Mouse (Mus musculus) C2C12 (cell line): ENCODE data around the gene Scaf1. TPM values are rescaled to one million over a fixed set of nuclear protein-coding genes. Genes with fewer than 3 reads are reported as not detected.

Experiments used
- H3K27me3 ChIP-seq: one replicate; pipeline ENCODE4 v1.6.1; 2011; ENCODE audit not compliant: control insufficient read depth, insufficient read depth, insufficient read length
- H3K36me3 ChIP-seq: one replicate; pipeline ENCODE4 v1.6.1; 2011; ENCODE audit not compliant: control insufficient read depth, insufficient read depth
- H3K4me3 ChIP-seq: one replicate; pipeline ENCODE4 v1.5.1; 2011; ENCODE audit warnings: mild to moderate bottlenecking, control low read depth; ENCODE audit not compliant: poor library complexity, insufficient read depth, severe bottlenecking
- H3K79me2 ChIP-seq: one replicate; pipeline ENCODE4 v1.6.1; 2011; ENCODE audit not compliant: control insufficient read depth, insufficient read depth
- H3K79me3 ChIP-seq: one replicate; pipeline ENCODE4 v1.6.1; 2011; ENCODE audit warnings: low read depth, control low read depth
- H3ac ChIP-seq: one replicate; pipeline ENCODE3; 2011; ENCODE audit warnings: low read depth; ENCODE audit not compliant: control insufficient read depth, insufficient read length
- CEBPB ChIP-seq: IDR thresholded peaks from one replicate; pipeline ENCODE4 v1.6.1; 2011; ENCODE audit warnings: low read depth, mild to moderate bottlenecking, control low read depth, moderate library complexity
- CTCF ChIP-seq: IDR thresholded peaks from one replicate; pipeline ENCODE4 v1.5.1; 2011; ENCODE audit not compliant: control insufficient read depth, insufficient read depth, insufficient read length
- FOSL1 ChIP-seq: IDR thresholded peaks from one replicate; pipeline ENCODE4 v1.8.0; 2011; ENCODE audit warnings: mild to moderate bottlenecking, low read length; ENCODE audit not compliant: poor library complexity, insufficient read depth, severe bottlenecking
- MAX ChIP-seq: IDR thresholded peaks from one replicate; pipeline ENCODE4 v1.6.1; 2011; ENCODE audit warnings: mild to moderate bottlenecking, control low read depth
- MYOD1 ChIP-seq: IDR thresholded peaks from one replicate; pipeline ENCODE4 v1.6.1; 2011; ENCODE audit warnings: low read depth; ENCODE audit not compliant: control insufficient read depth, insufficient read length
- MYOG ChIP-seq: IDR thresholded peaks from one replicate; pipeline ENCODE4 v1.6.1; 2011; ENCODE audit not compliant: control insufficient read depth, insufficient read length; ENCODE audit errors: extremely low read depth
- USF1 ChIP-seq: IDR thresholded peaks from one replicate; pipeline ENCODE4 v1.6.1; 2011; ENCODE audit warnings: low read depth, mild to moderate bottlenecking, control low read depth, moderate library complexity
- polyA plus RNA-seq: library from polyadenylated mRNA; unstranded; fragments of >200 nt; fragmentation: generic; extraction: Trizol; gene quantifications from one replicate; pipeline ENCODE4 v1.2.1, GENCODE M21; 2012; ENCODE audit warnings: missing spikeins

Gene Scaf1
- polyA plus RNA-seq, 1 experiment = 58.4 TPM

DNA sequence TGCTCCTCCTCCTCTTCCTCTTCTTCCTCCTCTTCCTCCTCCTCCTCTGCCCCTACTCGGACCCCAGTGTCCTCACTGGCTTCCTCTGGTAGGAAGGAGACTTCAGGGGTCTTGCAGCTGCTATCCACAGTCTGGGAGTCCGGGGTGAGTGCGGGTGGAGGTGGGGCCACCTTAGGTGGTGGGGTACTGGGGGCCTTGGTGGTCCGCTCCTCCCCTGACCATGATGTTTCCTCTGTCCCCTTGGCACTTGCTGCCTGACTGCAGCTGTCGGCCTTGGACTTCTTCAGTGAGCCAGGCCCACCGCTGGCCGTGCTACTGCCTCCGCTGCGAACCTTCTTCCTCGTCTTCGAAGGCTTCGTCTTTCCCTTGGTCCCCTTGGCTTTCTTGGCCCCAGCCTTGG is 9.7 kb downstream of the Scaf1 start:
- Histone ChIP-seq H3ac (no peak overlapping the region), H3K36me3 (peaks cover 42% of the 10 kb centered on the region), H3K4me3 (no peak overlapping the region), H3K79me2 (peaks cover 35% of the 10 kb centered on the region), H3K79me3 (peaks cover 7% of the 10 kb centered on the region), H3K27me3 (no peaks in the 10 kb centered on the region)
- TF ChIP-seq MYOG = no peak
- no peak for TF ChIP-seq USF1
- TF ChIP-seq CTCF = no peak

DNA sequence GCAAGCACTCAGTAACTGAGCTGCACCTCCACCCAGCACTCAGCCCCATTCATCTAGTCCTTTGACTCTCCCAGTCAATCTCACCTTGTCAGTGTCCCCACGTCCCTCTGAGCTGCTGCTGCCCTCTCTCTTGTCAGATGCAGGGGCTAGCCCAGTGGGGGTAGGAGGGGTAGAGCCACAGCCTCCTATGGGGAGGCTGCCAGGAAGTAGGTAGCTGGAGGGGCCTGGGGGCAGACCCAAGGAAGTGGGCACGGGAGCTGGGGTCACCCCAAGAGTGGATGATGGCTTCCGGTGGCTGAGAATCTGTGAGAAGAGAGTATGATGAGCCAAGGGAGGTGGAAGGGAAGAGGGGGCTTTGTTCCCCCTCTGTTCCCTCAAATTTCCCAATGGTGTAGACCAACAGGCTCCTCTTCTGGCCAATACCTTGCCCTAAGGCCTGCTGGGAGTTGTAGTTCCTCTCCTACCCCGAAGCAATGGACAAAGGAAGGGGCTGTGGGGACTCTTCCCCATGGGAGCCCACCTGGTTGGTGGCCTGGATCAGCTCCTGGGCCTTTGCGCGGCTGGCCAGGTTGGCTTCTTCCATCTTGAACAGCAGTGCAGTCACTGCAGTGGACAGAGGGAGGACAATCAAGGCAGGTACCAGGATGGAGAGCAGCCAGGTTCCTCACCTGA is 10.7 kb downstream of the Scaf1 start:
- TF ChIP-seq FOSL1 = no peak
- no peak for TF ChIP-seq MYOG
- no peak for TF ChIP-seq USF1
- TF ChIP-seq MAX = no peak
- TF ChIP-seq CEBPB = no peak
- TF ChIP-seq MYOD1 = no peak
- no peak for TF ChIP-seq CTCF
- H3K4me3 ChIP-seq = no peak overlapping the region
- H3K27me3 ChIP-seq = no peaks in the 10 kb centered on the region
- peaks cover 44% of the 10 kb centered on the region for H3K36me3 ChIP-seq
- H3K79me3 ChIP-seq = peaks cover 7% of the 10 kb centered on the region
- no peak overlapping the region for H3ac ChIP-seq
- peaks cover 31% of the 10 kb centered on the region for H3K79me2 ChIP-seq

DNA sequence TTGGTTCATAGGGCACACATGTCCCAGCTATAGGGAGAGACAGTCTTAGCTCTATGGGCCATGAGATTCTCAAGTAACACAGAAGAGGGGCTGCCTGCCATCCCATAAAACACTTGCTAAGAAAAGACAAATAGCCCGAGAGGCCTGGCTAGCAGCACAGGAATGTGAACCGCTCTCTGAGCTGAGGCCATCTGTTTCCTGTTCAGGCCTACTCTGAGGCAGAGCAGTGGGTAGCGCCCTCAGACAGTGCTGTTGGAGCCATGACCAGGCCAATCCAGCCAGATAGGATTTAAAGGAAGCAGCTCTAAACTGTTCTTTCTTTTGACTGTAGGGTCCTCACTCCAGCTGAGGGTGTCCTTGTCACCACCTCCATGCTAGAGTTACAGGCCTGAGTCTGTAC is 11.6 kb downstream of the Scaf1 start:
- TF ChIP-seq MYOD1 (no peak), MYOG (no peak), FOSL1 (no peak), USF1 (no peak), CEBPB (no peak), MAX (no peak), CTCF (no peak)
- peaks cover 8% of the 10 kb centered on the region for H3K79me3 ChIP-seq
- H3ac ChIP-seq = no peak overlapping the region
- H3K27me3 ChIP-seq = no peaks in the 10 kb centered on the region
- peaks cover 43% of the 10 kb centered on the region for H3K36me3 ChIP-seq
- H3K4me3 ChIP-seq = no peak overlapping the region
- peaks cover 31% of the 10 kb centered on the region for H3K79me2 ChIP-seq

DNA sequence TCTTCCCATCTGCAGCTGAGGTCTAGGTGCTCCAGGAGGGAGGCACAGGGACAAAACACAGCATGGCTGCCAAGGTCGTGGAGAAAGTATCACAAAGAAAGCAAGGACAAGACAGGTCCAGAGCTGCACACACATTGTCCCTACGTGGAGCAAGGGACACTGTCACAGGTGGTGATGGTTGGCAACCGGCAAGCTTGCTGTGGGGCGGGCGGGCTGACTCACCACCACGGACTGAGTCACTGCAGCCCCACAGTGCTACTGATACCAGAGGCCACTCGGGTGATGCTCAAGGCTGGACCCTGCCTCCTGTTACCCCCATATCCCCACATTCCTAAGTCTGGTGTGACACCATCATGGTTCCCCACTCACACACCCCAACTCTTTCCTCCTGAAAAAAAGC is 13.7 kb downstream of the Scaf1 start:
- H3K27me3 ChIP-seq = no peaks in the 10 kb centered on the region
- H3K79me2 ChIP-seq = peaks cover 42% of the 10 kb centered on the region
- H3K4me3 ChIP-seq = no peak overlapping the region
- TF ChIP-seq USF1 (no peak), CTCF (no peak), MAX (no peak), CEBPB (no peak), FOSL1 (peak; percentile 5), MYOG (no peak), MYOD1 (peak; percentile 52)
- no peak overlapping the region for H3ac ChIP-seq
- peaks cover 41% of the 10 kb centered on the region for H3K36me3 ChIP-seq
- peaks cover 13% of the 10 kb centered on the region for H3K79me3 ChIP-seq

DNA sequence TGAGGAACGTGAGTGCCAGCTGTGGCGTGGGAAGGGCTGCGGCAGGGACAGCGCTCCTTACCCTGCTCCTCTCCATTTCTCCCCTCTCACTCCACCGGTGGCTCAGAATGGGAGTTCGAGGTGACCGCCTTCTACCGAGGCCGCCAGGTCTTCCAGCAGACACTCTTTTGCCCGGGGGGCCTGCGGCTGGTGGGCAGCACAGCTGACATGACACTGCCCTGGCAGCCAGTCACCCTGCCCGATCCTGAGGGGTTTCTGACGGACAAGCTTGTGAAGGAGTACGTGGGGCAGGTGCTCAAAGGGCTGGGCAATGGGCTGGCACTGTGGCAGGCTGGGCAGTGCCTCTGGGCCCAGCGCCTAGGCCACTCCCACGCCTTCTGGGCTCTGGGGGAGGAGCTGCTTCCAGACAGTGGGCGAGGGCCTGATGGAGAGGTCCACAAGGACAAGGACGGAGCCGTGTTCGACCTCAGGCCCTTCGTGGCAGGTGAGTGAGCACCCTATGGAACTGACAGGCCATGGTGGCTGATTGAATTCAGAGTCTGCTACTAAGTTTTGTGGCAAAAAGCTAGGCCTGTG is 15.5 kb downstream of the Scaf1 start:
- Histone ChIP-seq H3K36me3 (peaks cover 41% of the 10 kb centered on the region), H3K27me3 (no peaks in the 10 kb centered on the region), H3K79me3 (peaks cover 20% of the 10 kb centered on the region), H3K4me3 (no peak overlapping the region), H3ac (no peak overlapping the region), H3K79me2 (peaks cover 49% of the 10 kb centered on the region)
- TF ChIP-seq CEBPB (no peak), FOSL1 (no peak), MYOG (no peak), MYOD1 (no peak), MAX (no peak), USF1 (no peak)

DNA sequence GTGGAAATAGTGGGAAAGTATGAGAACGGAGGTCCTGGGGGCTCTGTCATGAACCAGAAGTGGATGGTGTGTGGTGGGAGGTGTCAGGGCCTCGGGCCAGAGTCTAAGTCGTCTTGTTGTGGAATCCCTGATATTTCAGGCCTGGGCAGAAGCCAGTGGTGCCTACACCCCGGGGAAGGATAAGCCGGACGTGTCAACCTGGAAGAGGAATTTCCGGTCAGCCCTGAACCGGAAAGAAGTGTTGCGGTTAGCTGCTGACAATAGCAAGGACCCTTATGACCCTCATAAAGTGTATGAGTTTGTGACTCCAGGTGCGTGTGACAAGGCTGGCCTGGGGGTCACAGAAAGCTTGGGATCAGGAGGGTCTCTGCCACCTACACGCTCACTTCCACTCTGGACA is 16.4 kb downstream of the Scaf1 start:
- H3K79me2 ChIP-seq = peaks cover 46% of the 10 kb centered on the region
- peaks cover 41% of the 10 kb centered on the region for H3K36me3 ChIP-seq
- H3ac ChIP-seq = no peak overlapping the region
- no peaks in the 10 kb centered on the region for H3K27me3 ChIP-seq
- H3K79me3 ChIP-seq = peaks cover 20% of the 10 kb centered on the region
- H3K4me3 ChIP-seq = no peak overlapping the region
- TF ChIP-seq MAX = no peak
- TF ChIP-seq CTCF = no peak
- TF ChIP-seq USF1 = no peak
- TF ChIP-seq MYOD1 = no peak
- TF ChIP-seq MYOG = no peak
- TF ChIP-seq FOSL1 = no peak
- TF ChIP-seq CEBPB = no peak
